In genomic region chr11:87662822-87663221, GRCm38 (mm10) we compare ENCODE assay signal across 8 mouse cellular contexts. TPM values are rescaled to one million over a fixed set of nuclear protein-coding genes. Genes with fewer than 3 reads are reported as not detected.
DNase-seq lines count a peak whose midpoint lies in the region; ATAC-seq lines count a peak whose summit lies in the region.
"Had no signal": no experiment of that assay in that cellular context is flagged by ENCODE, and none has a peak within 500 bp of the region (broad histone marks: within the 10 kb centered on the region; RNA-seq: fewer than 3 reads in every experiment).

No protein-coding gene starts in this region.

- no peak for DNase-seq in neural tube, embryonic 11.5 days (ENCODE audit: low spot score)
- no peak for DNase-seq in neural tube, embryonic 10.5 days (ENCODE audit: extremely low spot score, low spot score)
- no peak for DNase-seq in gastrocnemius, postnatal 36 days
- no peak for DNase-seq in urinary bladder, postnatal 4 days (ENCODE audit: low spot score in 2 of 2)

- no peak overlapping the region for H3K27ac ChIP-seq in neural tube, embryonic 11.5 days (ENCODE audit: low read depth, low read length)
- H3K27ac ChIP-seq in forebrain, embryonic 12.5 days, result no peak overlapping the region
- H3K27ac ChIP-seq in limb, embryonic 12.5 days, result no peak overlapping the region
- H3K27ac ChIP-seq in stomach, embryonic 14.5 days (ENCODE audit: low read length), result peak overlapping the region; percentile 44

- 16% methylated on average over 14 of the region's 14 CpGs for WGBS in neural tube, embryonic 11.5 days
- WGBS in forebrain, embryonic 12.5 days, result 8% methylated on average over 14 of the region's 14 CpGs
- WGBS in limb, embryonic 12.5 days, result 10% methylated on average over 14 of the region's 14 CpGs
- WGBS in stomach, embryonic 14.5 days, result 13% methylated on average over 14 of the region's 14 CpGs

- peak overlapping the region; percentile 40 for H3K4me2 ChIP-seq in neural tube, embryonic 11.5 days (ENCODE audit: low read depth)
- peak overlapping the region; percentile 61 for H3K4me2 ChIP-seq in forebrain, embryonic 12.5 days
- H3K4me2 ChIP-seq in limb, embryonic 12.5 days, result peak overlapping the region; percentile 69
- H3K4me2 ChIP-seq in stomach, embryonic 14.5 days (replicated peaks; ENCODE audit: low read depth, low read length), result peak overlapping the region; percentile 46

- no peaks in the 10 kb centered on the region; the same call in 1 of the 2 replicates for H3K4me1 ChIP-seq in neural tube, embryonic 11.5 days (ENCODE audit: control insufficient read depth, insufficient read depth, low read length)
- peaks cover 10% of the 10 kb centered on the region for H3K4me1 ChIP-seq in forebrain, embryonic 12.5 days
- H3K4me1 ChIP-seq in limb, embryonic 12.5 days (replicated peaks), result peaks cover 9% of the 10 kb centered on the region
- H3K4me1 ChIP-seq in stomach, embryonic 14.5 days (ENCODE audit: control insufficient read depth, insufficient read depth, low read length), result no peaks in the 10 kb centered on the region

- intact Hi-C loops in gastrocnemius, postnatal 36 days (cut with DNase I), result loop anchor here (2.0 kb wide), 1 partner anchor 108 kb away; no protein-coding TSS in a partner anchor

- 0 out of 2 replicates have a peak, but pooled peaks cover 4% of the 10 kb centered on the region for H3K27me3 ChIP-seq in neural tube, embryonic 11.5 days (ENCODE audit: control insufficient read depth, insufficient read depth, low read length)
- peaks cover 18% of the 10 kb centered on the region for H3K27me3 ChIP-seq in forebrain, embryonic 12.5 days
- peaks cover 18% of the 10 kb centered on the region for H3K27me3 ChIP-seq in limb, embryonic 12.5 days
- H3K27me3 ChIP-seq in stomach, embryonic 14.5 days (ENCODE audit: control insufficient read depth, insufficient read depth, low read length), result no peaks in the 10 kb centered on the region

- no peak for ATAC-seq in neural tube, embryonic 11.5 days (ENCODE audit: insufficient read depth, low FRiP score, low TSS enrichment)
- no peak for ATAC-seq in forebrain, embryonic 12.5 days (ENCODE audit: low FRiP score)
- no peak for ATAC-seq in limb, embryonic 12.5 days (ENCODE audit: insufficient number of reproducible peaks, insufficient read depth, low FRiP score, low TSS enrichment, low read depth)
- ATAC-seq in stomach, embryonic 14.5 days (ENCODE audit: insufficient number of reproducible peaks, insufficient read depth, low FRiP score, low read depth), result no peak

- H3K36me3 ChIP-seq in neural tube, embryonic 11.5 days (ENCODE audit: control insufficient read depth, insufficient read depth, low read length), result no peaks in the 10 kb centered on the region
- no peaks in the 10 kb centered on the region for H3K36me3 ChIP-seq in forebrain, embryonic 12.5 days (replicated peaks)
- H3K36me3 ChIP-seq in limb, embryonic 12.5 days, result no peaks in the 10 kb centered on the region
- H3K36me3 ChIP-seq in stomach, embryonic 14.5 days (ENCODE audit: control insufficient read depth, insufficient read depth, low read length), result no peaks in the 10 kb centered on the region

- H3K9me3 ChIP-seq in neural tube, embryonic 11.5 days (ENCODE audit: control insufficient read depth, low read length), result no peaks in the 10 kb centered on the region
- H3K9me3 ChIP-seq in forebrain, embryonic 12.5 days, result no peaks in the 10 kb centered on the region
- no peaks in the 10 kb centered on the region for H3K9me3 ChIP-seq in limb, embryonic 12.5 days
- no peaks in the 10 kb centered on the region for H3K9me3 ChIP-seq in stomach, embryonic 14.5 days (ENCODE audit: control insufficient read depth, low read depth, low read length)

- H3K9ac ChIP-seq in neural tube, embryonic 11.5 days (ENCODE audit: low read length), result no peak overlapping the region
- peak overlapping the region; percentile 5; the same call in 1 of the 2 replicates for H3K9ac ChIP-seq in forebrain, embryonic 12.5 days
- peak overlapping the region; percentile 42; the same call in 1 of the 2 replicates for H3K9ac ChIP-seq in limb, embryonic 12.5 days (replicated peaks)
- H3K9ac ChIP-seq in stomach, embryonic 14.5 days (replicated peaks; ENCODE audit: low read depth, low read length), result peak overlapping the region; percentile 50

- peak overlapping the region; percentile 21 for H3K4me3 ChIP-seq in neural tube, embryonic 11.5 days (ENCODE audit: low read depth, low read length)
- H3K4me3 ChIP-seq in forebrain, embryonic 12.5 days (replicated peaks), result peak overlapping the region; percentile 38
- peak overlapping the region; percentile 37 for H3K4me3 ChIP-seq in limb, embryonic 12.5 days (replicated peaks)
- H3K4me3 ChIP-seq in stomach, embryonic 14.5 days (ENCODE audit: low read depth, low read length), result peak overlapping the region; percentile 36

RNA-seq across cellular contexts. Expression of gene Rnf43, which starts 0.3 kb away (rescaled TPM):
- 0.64 and 1.2 TPM in 2 replicates for polyA plus RNA-seq in neural tube, embryonic 11.5 days (2014; fragmentation: Nextera tagmentation; extraction: Ambion mirVana)
- 1.4 and 1.8 TPM in 2 replicates for polyA plus RNA-seq in forebrain, embryonic 12.5 days (2016; fragmentation: Nextera tagmentation; extraction: Ambion mirVana)
- polyA plus RNA-seq in limb, embryonic 12.5 days (2016; fragmentation: Nextera tagmentation; extraction: Ambion mirVana), result 2.8 and 4.0 TPM in 2 replicates
- 19.7 and 20.2 TPM in 2 replicates for polyA plus RNA-seq in stomach, embryonic 14.5 days (2014; fragmentation: Nextera tagmentation; extraction: Ambion mirVana)
- under 1 TPM; 0.15 to 0.38 TPM for total RNA-seq in gastrocnemius, postnatal 36 days (2021)

RNA-seq across cellular contexts. Expression of gene Hsf5, which starts 45.9 kb away (rescaled TPM):
- 0.18 and 0.24 TPM in 2 replicates for polyA plus RNA-seq in neural tube, embryonic 11.5 days (2014; fragmentation: Nextera tagmentation; extraction: Ambion mirVana)
- polyA plus RNA-seq in forebrain, embryonic 12.5 days (2016; fragmentation: Nextera tagmentation; extraction: Ambion mirVana), result 0.40 and 0.49 TPM in 2 replicates
- polyA plus RNA-seq in limb, embryonic 12.5 days (2016; fragmentation: Nextera tagmentation; extraction: Ambion mirVana), result 0.19 and 0.21 TPM in 2 replicates
- 0.21 and 0.41 TPM in 2 replicates for polyA plus RNA-seq in stomach, embryonic 14.5 days (2014; fragmentation: Nextera tagmentation; extraction: Ambion mirVana)
- total RNA-seq in gastrocnemius, postnatal 36 days (2021), result not detected
- total RNA-seq: common myeloid progenitor, adult 5-6 weeks had no signal
